Mouse (Mus musculus) right cerebral cortex, postnatal 10 days (tissue): ENCODE measurements around the gene Spindoc.

ENCODE experiments used
- DNase-seq, 2 experiments: peaks; one replicate each; pipeline ENCODE4 v3.0.0; 2021; ENCODE audit warnings: low spot score in 2 of 2

Spindoc gene

GRCm38 (mm10) chr19:7337781-7338342 lies 44.9 kb downstream of the Spindoc start:
- DNase-seq, result no peak

- DNase-seq, result no peak
These were observed 47.1 kb downstream of the Spindoc start for GRCm38 (mm10) chr19:7335656-7336055.

GRCm38 (mm10) chr19:7334049-7334448 lies 48.7 kb downstream of the Spindoc start:
- no peak for DNase-seq

- DNase-seq, result no peak
These were observed 61.4 kb downstream of the Spindoc start for GRCm38 (mm10) chr19:7321391-7321790.

GRCm38 (mm10) chr19:7320181-7320580 lies 62.6 kb downstream of the Spindoc start:
- no peak for DNase-seq

- no peak for DNase-seq
These were observed 65.1 kb downstream of the Spindoc start for GRCm38 (mm10) chr19:7317716-7318115.

- no peak for DNase-seq
These were observed 66.0 kb downstream of the Spindoc start for GRCm38 (mm10) chr19:7316822-7317221.

- DNase-seq, result no peak
These were observed 67.2 kb downstream of the Spindoc start for GRCm38 (mm10) chr19:7315587-7315984.

GRCm38 (mm10) chr19:7314976-7315586 lies 67.7 kb downstream of the Spindoc start:
- DNase-seq, result peak; percentile 77 to 79

- DNase-seq, result no peak
These were observed 69.1 kb downstream of the Spindoc start for GRCm38 (mm10) chr19:7313660-7314059.

GRCm38 (mm10) chr19:7311306-7311705 lies 71.5 kb downstream of the Spindoc start:
- no peak for DNase-seq

GRCm38 (mm10) chr19:7310704-7311103 lies 72.1 kb downstream of the Spindoc start:
- DNase-seq, result peak in 1 of 2 experiments; percentile 46

GRCm38 (mm10) chr19:7309738-7310330 lies 73.0 kb downstream of the Spindoc start:
- DNase-seq, result no peak

GRCm38 (mm10) chr19:7307995-7308770 lies 74.6 kb downstream of the Spindoc start:
- DNase-seq, result peak; percentile 51 to 60

GRCm38 (mm10) chr19:7306968-7307367 lies 75.8 kb downstream of the Spindoc start:
- DNase-seq, result no peak

GRCm38 (mm10) chr19:7305380-7306310 lies 77.1 kb downstream of the Spindoc start:
- no peak for DNase-seq

- no peak for DNase-seq
These were observed 78.0 kb downstream of the Spindoc start for GRCm38 (mm10) chr19:7304801-7305200.
